Mouse (Mus musculus) forebrain, embryonic 11.5 days (tissue): ENCODE measurements around the gene Esyt2. TPM values are rescaled to one million over a fixed set of nuclear protein-coding genes. Genes with fewer than 3 reads are reported as not detected.

Source experiments
- ATAC-seq: fragments of 200-750 bp; cut with Nextera tagmentation; replicated peaks from 2 replicates; pipeline ENCODE4 v1.8.0; 2017; ENCODE audit warnings: moderate TSS enrichment; ENCODE audit not compliant: low FRiP score
- DNase-seq: peaks from one replicate; pipeline ENCODE4 v3.0.0-alpha.2; 2017; ENCODE audit warnings: low spot score
- H3K27ac ChIP-seq: fragments of 300-500 bp; sonication (generic); 2 replicates; pipeline ENCODE4 v1.5.1; 2014; ENCODE audit warnings: low read depth, low read length
- H3K27me3 ChIP-seq: fragments of 300-500 bp; sonication (generic); 2 replicates; pipeline ENCODE4 v1.6.1; 2014; ENCODE audit warnings: mild to moderate bottlenecking, low read length, mixed read lengths; ENCODE audit not compliant: control insufficient read depth, insufficient read depth
- H3K36me3 ChIP-seq: fragments of 300-500 bp; sonication (generic); 2 replicates; pipeline ENCODE4 v1.6.1; 2014; ENCODE audit warnings: mild to moderate bottlenecking, low read length, moderate library complexity, mixed read lengths; ENCODE audit not compliant: control insufficient read depth, insufficient read depth
- H3K4me1 ChIP-seq: fragments of 300-500 bp; sonication (generic); replicated peaks from 2 replicates; pipeline ENCODE4 v1.6.1; 2014; ENCODE audit warnings: low read length, mixed read lengths; ENCODE audit not compliant: control insufficient read depth, insufficient read depth
- H3K4me2 ChIP-seq: fragments of 300-500 bp; sonication (generic); 2 replicates; pipeline ENCODE4 v1.6.1; 2014; ENCODE audit warnings: low read depth, mild to moderate bottlenecking, low read length, moderate library complexity, mixed read lengths; ENCODE audit not compliant: severe bottlenecking
- H3K4me3 ChIP-seq: fragments of 300-500 bp; sonication (generic); 2 replicates; pipeline ENCODE4 v1.5.1; 2014; ENCODE audit warnings: low read depth, low read length
- H3K9ac ChIP-seq: fragments of 300-500 bp; sonication (generic); 2 replicates; pipeline ENCODE4 v1.6.1; 2014; ENCODE audit warnings: low read length
- H3K9me3 ChIP-seq: fragments of 300-500 bp; sonication (generic); 2 replicates; pipeline ENCODE4 v1.6.1; 2016; ENCODE audit warnings: low read length, mixed read lengths; ENCODE audit not compliant: control insufficient read depth
- WGBS: fragments of 180-500 bp; shearing (Covaris S2); extraction: QIAGEN DNeasy Blood & Tissue Kit; methylation state at CpG from one replicate; pipeline ENCODE4 v1.1.7; 2014; 5-methylcytosine and 5-hydroxymethylcytosine counted together
- polyA plus RNA-seq: library from polyadenylated mRNA; unstranded; fragments of >200 nt; fragmentation: Nextera tagmentation; extraction: Ambion mirVana; gene quantifications from 2 replicates; pipeline ENCODE4 v1.2.1, GENCODE M21; 2014

The Esyt2 gene
- polyA plus RNA-seq, 1 experiment from 2014 or later = 19.1 TPM

GRCm38 (mm10) chr12:116315498-116315897 lies 34.5 kb downstream of the Esyt2 start:
- no peak for ATAC-seq
- no peaks in the 10 kb centered on the region for H3K4me1 ChIP-seq
- no peak overlapping the region for H3K4me3 ChIP-seq
- H3K4me2 ChIP-seq = no peak overlapping the region
- no peak overlapping the region for H3K9ac ChIP-seq
- no peak overlapping the region for H3K27ac ChIP-seq
- 91% methylated on average over 3 of the region's 3 CpGs for WGBS
- no peaks in the 10 kb centered on the region for H3K36me3 ChIP-seq
- DNase-seq = no peak
- no peaks in the 10 kb centered on the region for H3K9me3 ChIP-seq
- no peaks in the 10 kb centered on the region for H3K27me3 ChIP-seq

GRCm38 (mm10) chr12:116317818-116318217 lies 36.8 kb downstream of the Esyt2 start:
- Histone ChIP-seq H3K36me3 (no peaks in the 10 kb centered on the region), H3K4me1 (no peaks in the 10 kb centered on the region), H3K9me3 (no peaks in the 10 kb centered on the region), H3K27ac (no peak overlapping the region), H3K4me3 (no peak overlapping the region), H3K4me2 (no peak overlapping the region), H3K9ac (no peak overlapping the region), H3K27me3 (no peaks in the 10 kb centered on the region)
- ATAC-seq (no peak), DNase-seq (no peak)
- WGBS = 85% methylated on average over 1 of the region's 1 CpGs

GRCm38 (mm10) chr12:116325545-116325944 lies 44.5 kb downstream of the Esyt2 start:
- ATAC-seq = no peak
- no peak overlapping the region for H3K27ac ChIP-seq
- DNase-seq = no peak
- no peak overlapping the region for H3K4me3 ChIP-seq
- no peak overlapping the region for H3K9ac ChIP-seq
- 96% methylated on average over 4 of the region's 4 CpGs for WGBS
- no peaks in the 10 kb centered on the region for H3K27me3 ChIP-seq
- H3K4me1 ChIP-seq = no peaks in the 10 kb centered on the region
- H3K36me3 ChIP-seq = no peaks in the 10 kb centered on the region
- H3K9me3 ChIP-seq = no peaks in the 10 kb centered on the region
- no peak overlapping the region for H3K4me2 ChIP-seq

- Histone ChIP-seq H3K27me3 (no peaks in the 10 kb centered on the region), H3K4me1 (no peaks in the 10 kb centered on the region), H3K4me3 (no peak overlapping the region), H3K27ac (no peak overlapping the region), H3K36me3 (no peaks in the 10 kb centered on the region), H3K4me2 (no peak overlapping the region), H3K9me3 (no peaks in the 10 kb centered on the region), H3K9ac (no peak overlapping the region)
- ATAC-seq = no peak
- 73% methylated on average over 1 of the region's 1 CpGs for WGBS
- no peak for DNase-seq
These were observed 45.2 kb downstream of the Esyt2 start for GRCm38 (mm10) chr12:116326159-116326558.

- ATAC-seq = no peak
- Histone ChIP-seq H3K27me3 (no peaks in the 10 kb centered on the region), H3K27ac (no peak overlapping the region), H3K4me2 (no peak overlapping the region), H3K9me3 (no peaks in the 10 kb centered on the region), H3K4me3 (no peak overlapping the region), H3K4me1 (no peaks in the 10 kb centered on the region), H3K9ac (no peak overlapping the region), H3K36me3 (no peaks in the 10 kb centered on the region)
- 88% methylated on average over 5 of the region's 5 CpGs for WGBS
- no peak for DNase-seq
These were observed 53.3 kb downstream of the Esyt2 start for GRCm38 (mm10) chr12:116334253-116334652.

GRCm38 (mm10) chr12:116340160-116340559 lies 59.2 kb downstream of the Esyt2 start:
- no peaks in the 10 kb centered on the region for H3K36me3 ChIP-seq
- 97% methylated on average over 1 of the region's 1 CpGs for WGBS
- no peak overlapping the region for H3K4me3 ChIP-seq
- DNase-seq = no peak
- no peaks in the 10 kb centered on the region for H3K27me3 ChIP-seq
- no peak overlapping the region for H3K27ac ChIP-seq
- no peak overlapping the region for H3K9ac ChIP-seq
- ATAC-seq = no peak
- H3K4me2 ChIP-seq = no peak overlapping the region
- H3K4me1 ChIP-seq = no peaks in the 10 kb centered on the region
- H3K9me3 ChIP-seq = no peaks in the 10 kb centered on the region

GRCm38 (mm10) chr12:116348755-116349286 lies 67.8 kb downstream of the Esyt2 start:
- H3K4me3 ChIP-seq = no peak overlapping the region
- H3K4me2 ChIP-seq = no peak overlapping the region
- H3K9ac ChIP-seq = no peak overlapping the region
- DNase-seq (no peak), ATAC-seq (no peak)
- H3K27ac ChIP-seq = no peak overlapping the region
- H3K36me3 ChIP-seq = no peaks in the 10 kb centered on the region; the same call in 1 of the 2 replicates
- no peaks in the 10 kb centered on the region for H3K4me1 ChIP-seq
- no peaks in the 10 kb centered on the region for H3K27me3 ChIP-seq
- H3K9me3 ChIP-seq = no peaks in the 10 kb centered on the region

- DNase-seq = no peak
- Histone ChIP-seq H3K9ac (no peak overlapping the region), H3K9me3 (no peaks in the 10 kb centered on the region), H3K27me3 (no peaks in the 10 kb centered on the region), H3K27ac (no peak overlapping the region), H3K36me3 (no peaks in the 10 kb centered on the region; the same call in 1 of the 2 replicates), H3K4me2 (no peak overlapping the region), H3K4me1 (no peaks in the 10 kb centered on the region), H3K4me3 (no peak overlapping the region)
- WGBS = 83% methylated on average over 2 of the region's 2 CpGs
- no peak for ATAC-seq
These were observed 68.4 kb downstream of the Esyt2 start for GRCm38 (mm10) chr12:116349376-116349775.

GRCm38 (mm10) chr12:116351022-116351421 lies 70.0 kb downstream of the Esyt2 start:
- WGBS = 86% methylated on average over 4 of the region's 4 CpGs
- ATAC-seq = no peak
- H3K9me3 ChIP-seq = no peaks in the 10 kb centered on the region

More at GRCm38 (mm10) chr12:116351022-116351421, 70.0 kb downstream of the Esyt2 start:
- Histone ChIP-seq H3K27me3 (no peaks in the 10 kb centered on the region), H3K27ac (no peak overlapping the region), H3K9ac (no peak overlapping the region), H3K4me1 (no peaks in the 10 kb centered on the region), H3K4me3 (no peak overlapping the region), H3K4me2 (no peak overlapping the region), H3K36me3 (no peaks in the 10 kb centered on the region; the same call in 1 of the 2 replicates)
- DNase-seq = no peak
